Mouse (Mus musculus) hindbrain, embryonic 16.5 days (tissue): ENCODE data around the gene Arhgef39. TPM values are rescaled to one million over a fixed set of nuclear protein-coding genes. Genes with fewer than 3 reads are reported as not detected.
"Not testable (repeated sequence)": the region's sequence is repeated elsewhere in the genome, so short reads cannot be mapped to it uniquely, and the experiment has no call there.

ENCODE experiments used
- ATAC-seq: fragments of 200-750 bp; cut with Nextera tagmentation; 2 replicates; pipeline ENCODE4 v1.8.0; 2017; ENCODE audit warnings: moderate TSS enrichment, moderate library complexity
- H3K27ac ChIP-seq: fragments of 300-500 bp; sonication (generic); 2 replicates; pipeline ENCODE4 v1.5.1; 2014; ENCODE audit warnings: low read depth, mild to moderate bottlenecking, control low read depth, low read length, moderate library complexity
- H3K27me3 ChIP-seq: fragments of 300-500 bp; sonication (generic); replicated peaks from 2 replicates; pipeline ENCODE4 v1.6.1; 2014; ENCODE audit warnings: low read length; ENCODE audit not compliant: control insufficient read depth, insufficient read depth
- H3K36me3 ChIP-seq: fragments of 300-500 bp; sonication (generic); 2 replicates; pipeline ENCODE4 v1.6.1; 2014; ENCODE audit warnings: mild to moderate bottlenecking, low read length, moderate library complexity, mixed read lengths; ENCODE audit not compliant: control insufficient read depth, insufficient read depth
- H3K4me1 ChIP-seq: fragments of 300-500 bp; sonication (generic); 2 replicates; pipeline ENCODE4 v1.6.1; 2014; ENCODE audit warnings: low read depth, low read length; ENCODE audit not compliant: control insufficient read depth, insufficient read depth
- H3K4me2 ChIP-seq: fragments of 300-500 bp; sonication (generic); 2 replicates; pipeline ENCODE4 v1.6.1; 2014; ENCODE audit warnings: mild to moderate bottlenecking, low read length, control low read depth, moderate library complexity
- H3K4me3 ChIP-seq: fragments of 300-500 bp; sonication (generic); 2 replicates; pipeline ENCODE4 v1.5.1; 2014; ENCODE audit warnings: mild to moderate bottlenecking, low read length, control low read depth, moderate library complexity
- H3K9ac ChIP-seq: fragments of 300-500 bp; sonication (generic); 2 replicates; pipeline ENCODE4 v1.6.1; 2014; ENCODE audit warnings: low read depth, mild to moderate bottlenecking, control low read depth, low read length, moderate library complexity
- H3K9me3 ChIP-seq: fragments of 300-500 bp; sonication (generic); 2 replicates; pipeline ENCODE4 v1.6.1; 2014; ENCODE audit warnings: mild to moderate bottlenecking, low read length, moderate library complexity; ENCODE audit not compliant: control insufficient read depth
- WGBS: fragments of 180-500 bp; shearing (Covaris S2); extraction: QIAGEN DNeasy Blood & Tissue Kit; methylation state at CpG from one replicate; pipeline ENCODE4 v1.1.7; 2014; 5-methylcytosine and 5-hydroxymethylcytosine counted together
- polyA plus RNA-seq: library from polyadenylated mRNA; unstranded; fragments of >200 nt; fragmentation: Nextera tagmentation; extraction: Ambion mirVana; gene quantifications from 2 replicates; pipeline ENCODE4 v1.2.1, GENCODE M21; 2015

The Arhgef39 gene
- polyA plus RNA-seq, 1 experiment from 2014 or later, result 8.2 TPM

DNA sequence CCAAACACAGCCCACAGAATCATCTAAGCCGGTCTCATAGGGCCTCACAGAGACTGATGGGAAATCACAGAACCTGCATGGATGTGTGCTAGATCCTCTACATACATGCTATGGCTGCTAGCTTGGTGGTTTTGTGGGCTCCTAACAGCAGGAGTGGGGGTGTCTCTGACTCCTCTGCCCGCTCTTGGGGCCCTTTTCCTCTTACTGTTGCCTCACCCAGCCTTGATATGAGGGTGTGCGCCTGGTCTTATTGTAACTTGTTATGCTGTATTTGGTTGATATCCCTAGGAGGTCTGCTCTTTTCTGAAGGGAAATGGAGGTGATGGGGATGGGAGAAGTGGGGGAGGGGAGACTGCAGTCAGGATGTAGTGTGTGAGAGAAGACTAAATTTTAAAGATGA, 9.9 kb downstream of the Arhgef39 start:
- Histone ChIP-seq H3K9ac (no peak overlapping the region), H3K27me3 (no peaks in the 10 kb centered on the region), H3K4me2 (no peak overlapping the region), H3K4me3 (no peak overlapping the region), H3K4me1 (peaks cover 6% of the 10 kb centered on the region), H3K36me3 (no peaks in the 10 kb centered on the region), H3K27ac (no peak overlapping the region), H3K9me3 (no peaks in the 10 kb centered on the region)
- ATAC-seq, result no peak
- WGBS, result 94% methylated on average over 3 of the region's 3 CpGs

DNA sequence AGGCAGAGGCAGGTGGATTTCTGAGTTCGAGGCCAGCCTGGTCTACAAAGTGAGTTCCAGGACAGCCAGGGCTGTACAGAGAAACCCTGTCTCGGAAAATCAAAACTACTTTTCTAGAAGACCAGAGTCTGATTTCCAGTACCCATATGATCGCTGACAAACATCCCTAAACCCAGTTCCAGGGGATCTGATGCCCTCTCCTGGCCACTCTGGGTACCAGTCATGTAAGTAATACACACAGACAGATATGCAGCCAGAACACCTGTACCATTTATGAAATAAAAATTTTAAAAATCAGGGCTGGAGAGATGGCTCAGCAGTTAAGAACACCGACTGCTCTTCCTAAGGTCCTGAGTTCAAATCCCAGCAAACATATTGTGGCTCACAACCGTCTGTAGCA, 13.8 kb downstream of the Arhgef39 start:
- H3K4me2 ChIP-seq, H3K36me3 ChIP-seq, H3K9ac ChIP-seq, H3K4me1 ChIP-seq, ATAC-seq, H3K4me3 ChIP-seq, H3K27me3 ChIP-seq, H3K9me3 ChIP-seq, H3K27ac ChIP-seq: not testable (repeated sequence)
- WGBS, result 88% methylated on average over 5 of the region's 5 CpGs

DNA sequence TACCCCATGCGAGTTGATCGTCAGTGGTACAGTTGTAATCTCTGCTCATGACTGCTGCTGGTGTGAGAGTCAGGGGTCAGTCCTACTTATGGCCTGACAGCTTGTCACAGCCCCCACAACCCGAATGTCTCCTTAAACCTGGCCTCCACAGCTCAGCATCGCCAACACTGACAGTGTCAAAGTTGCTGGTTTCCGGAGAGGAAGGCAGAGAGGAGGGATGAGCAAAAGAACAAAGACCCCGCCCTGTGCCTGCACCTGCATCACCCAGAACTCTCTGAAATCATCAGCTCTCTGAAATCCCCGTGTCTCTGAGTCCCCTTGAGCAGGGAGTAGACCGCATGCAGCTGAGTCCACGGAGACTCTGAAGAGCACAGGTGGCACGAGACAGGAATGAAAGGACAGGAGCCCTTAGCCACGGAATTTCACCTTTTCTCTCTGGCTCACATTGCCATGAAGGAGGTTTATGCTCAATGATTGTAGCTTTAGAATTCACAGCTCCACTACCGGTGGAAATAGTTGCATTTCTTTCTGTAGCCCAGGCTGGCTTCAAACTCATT, 15.9 kb downstream of the Arhgef39 start, which contains the start of gene Sit1:
Gene Sit1, minus strand, starts transcription at position 200 of the 557 bp plus-strand sequence.
- Histone ChIP-seq H3K27me3 (no peaks in the 10 kb centered on the region), H3K9me3 (no peaks in the 10 kb centered on the region), H3K4me3 (no peak within 1 kb of the TSS), H3K27ac (no peak within 1 kb of the TSS), H3K4me1 (no peaks in the 10 kb centered on the region), H3K4me2 (no peak within 1 kb of the TSS), H3K36me3 (no peaks in the 10 kb centered on the region), H3K9ac (no peak within 1 kb of the TSS)
- no peak for ATAC-seq
- WGBS, result 58% methylated on average over 12 of the region's 12 CpGs

DNA sequence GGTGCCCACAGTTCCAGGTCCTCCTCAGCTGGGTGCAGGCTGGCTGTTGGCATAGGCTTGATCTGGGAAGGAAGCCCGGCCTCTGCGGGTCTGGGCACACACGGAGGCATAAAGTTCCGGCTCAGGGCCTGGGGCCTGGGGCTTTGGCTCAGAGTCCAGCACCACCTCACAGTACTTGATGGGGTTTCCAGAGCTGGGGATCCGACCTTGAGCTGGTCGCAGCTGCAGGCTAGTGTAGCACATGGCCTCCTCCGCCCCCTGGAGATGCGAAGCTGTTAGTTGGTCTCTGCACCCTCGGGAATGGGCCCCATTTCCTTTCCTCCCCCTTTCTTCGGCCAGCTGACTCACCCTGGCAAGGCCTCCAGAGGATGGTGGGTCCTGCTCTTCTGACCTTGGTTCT, 16.9 kb downstream of the Arhgef39 start:
- no peak for ATAC-seq
- Histone ChIP-seq H3K4me1 (peaks cover 3% of the 10 kb centered on the region), H3K9ac (no peak overlapping the region), H3K27me3 (no peaks in the 10 kb centered on the region), H3K4me3 (no peak overlapping the region), H3K27ac (no peak overlapping the region), H3K4me2 (no peak overlapping the region), H3K36me3 (no peaks in the 10 kb centered on the region), H3K9me3 (no peaks in the 10 kb centered on the region)
- WGBS, result 73% methylated on average over 10 of the region's 10 CpGs

DNA sequence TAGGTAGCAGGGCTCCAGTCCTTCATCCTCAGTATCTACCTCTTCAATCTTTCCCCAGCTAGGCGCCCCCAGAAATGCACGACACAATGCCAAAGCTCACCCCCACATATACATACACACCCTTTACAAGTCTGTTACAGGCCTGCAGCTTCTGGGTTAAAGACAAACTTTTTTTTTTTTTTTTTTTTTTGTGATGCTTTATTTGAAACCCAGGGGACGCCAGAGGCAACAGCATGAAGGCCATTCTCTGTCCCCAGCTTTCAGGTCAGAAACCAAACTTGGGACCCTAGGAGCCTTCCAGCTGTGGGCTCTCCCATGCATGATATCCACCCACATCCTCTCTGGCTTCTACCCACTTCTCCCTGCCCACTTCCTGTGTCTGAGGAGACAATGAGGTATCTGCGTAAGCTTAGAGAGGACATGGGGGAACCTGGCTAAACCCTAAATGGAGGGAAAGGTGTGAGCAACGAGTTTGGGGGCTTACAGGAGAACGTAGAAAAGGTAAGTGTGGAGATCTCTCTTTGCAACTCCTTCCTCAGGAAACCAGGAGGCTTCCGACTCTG, 17.5 kb downstream of the Arhgef39 start:
- Histone ChIP-seq H3K36me3 (no peaks in the 10 kb centered on the region), H3K9ac (no peak overlapping the region), H3K4me2 (no peak overlapping the region), H3K9me3 (no peaks in the 10 kb centered on the region), H3K4me3 (no peak overlapping the region), H3K4me1 (peaks cover 3% of the 10 kb centered on the region), H3K27ac (no peak overlapping the region), H3K27me3 (no peaks in the 10 kb centered on the region)
- WGBS, result 76% methylated on average over 7 of the region's 7 CpGs
- no peak for ATAC-seq

DNA sequence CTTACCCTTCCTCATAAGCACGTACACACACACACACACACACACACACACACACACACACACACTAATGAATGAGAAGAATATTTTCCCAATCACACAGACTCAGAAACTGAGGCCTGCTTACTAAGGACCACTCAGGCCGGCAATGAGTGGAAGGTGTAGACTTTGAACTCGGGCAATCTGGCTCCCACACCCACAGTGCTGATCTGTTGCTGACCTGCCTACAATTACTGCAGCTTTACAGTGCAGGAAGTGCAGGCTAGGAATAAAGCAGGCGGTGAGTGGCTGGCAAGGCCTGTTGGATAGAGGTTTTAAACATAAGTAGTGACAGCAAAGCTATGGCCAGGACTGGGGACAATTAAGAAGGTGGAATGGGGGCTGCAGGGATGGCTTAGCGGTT, 18.5 kb downstream of the Arhgef39 start:
- no peak overlapping the region for H3K27ac ChIP-seq
- H3K27me3 ChIP-seq, result no peaks in the 10 kb centered on the region
- H3K4me3 ChIP-seq, result no peak overlapping the region
- H3K9ac ChIP-seq, result no peak overlapping the region
- no peaks in the 10 kb centered on the region for H3K36me3 ChIP-seq
- WGBS, result 93% methylated on average over 5 of the region's 5 CpGs
- peaks cover 3% of the 10 kb centered on the region for H3K4me1 ChIP-seq
- no peaks in the 10 kb centered on the region for H3K9me3 ChIP-seq
- ATAC-seq, result no peak
- no peak overlapping the region for H3K4me2 ChIP-seq

DNA sequence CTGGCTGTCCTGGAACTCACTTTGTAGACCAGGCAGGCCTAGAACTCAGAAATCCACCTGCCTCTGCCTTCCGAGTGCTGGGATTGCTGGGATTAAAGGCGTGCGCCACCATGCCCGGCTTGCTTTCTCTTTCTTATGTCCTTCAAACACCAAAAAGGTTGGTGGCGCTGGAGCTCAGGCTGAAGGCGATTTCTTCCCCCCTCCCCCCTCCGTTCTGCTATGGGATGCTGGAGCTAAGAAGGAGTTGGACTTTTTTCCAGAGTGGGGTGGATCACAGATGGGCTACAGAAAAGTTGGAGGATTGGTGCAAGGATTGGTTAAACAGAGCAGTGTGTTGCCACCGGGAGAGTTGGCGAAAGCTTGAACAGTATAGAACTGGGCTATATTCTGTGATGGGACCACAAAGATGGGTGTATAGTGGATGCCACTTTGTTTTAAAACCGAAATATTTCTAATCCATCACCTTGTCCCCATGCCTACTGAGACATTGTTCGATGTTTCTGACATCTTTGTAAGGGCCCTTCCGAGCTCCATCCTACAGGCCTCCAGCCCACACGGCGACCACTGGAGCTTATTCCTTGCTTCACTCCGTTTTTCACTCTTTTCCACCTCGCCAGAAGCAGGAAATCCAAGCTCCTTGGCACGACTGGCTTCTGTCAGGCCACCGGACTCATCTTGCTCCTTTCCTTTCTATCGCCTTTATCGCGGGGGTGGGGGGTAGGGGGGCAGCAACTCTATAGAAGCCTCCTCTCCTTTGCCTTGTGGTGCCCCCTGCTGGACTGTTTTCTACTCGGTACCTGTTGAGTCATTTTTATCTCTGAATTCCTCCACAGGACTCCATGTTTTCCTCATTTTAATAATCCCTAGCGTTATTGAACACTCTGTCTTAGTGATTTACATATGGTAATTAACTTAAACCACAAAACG, 20.3 kb downstream of the Arhgef39 start:
- H3K9ac ChIP-seq, result no peak overlapping the region; the same call in 1 of the 2 replicates
- no peak overlapping the region for H3K4me3 ChIP-seq
- no peak for ATAC-seq
- no peak overlapping the region for H3K27ac ChIP-seq
- no peaks in the 10 kb centered on the region for H3K36me3 ChIP-seq
- no peaks in the 10 kb centered on the region for H3K27me3 ChIP-seq
- no peaks in the 10 kb centered on the region for H3K9me3 ChIP-seq
- WGBS, result 48% methylated on average over 24 of the region's 24 CpGs
- peaks cover 3% of the 10 kb centered on the region for H3K4me1 ChIP-seq
- H3K4me2 ChIP-seq, result peak overlapping the region; percentile 37

DNA sequence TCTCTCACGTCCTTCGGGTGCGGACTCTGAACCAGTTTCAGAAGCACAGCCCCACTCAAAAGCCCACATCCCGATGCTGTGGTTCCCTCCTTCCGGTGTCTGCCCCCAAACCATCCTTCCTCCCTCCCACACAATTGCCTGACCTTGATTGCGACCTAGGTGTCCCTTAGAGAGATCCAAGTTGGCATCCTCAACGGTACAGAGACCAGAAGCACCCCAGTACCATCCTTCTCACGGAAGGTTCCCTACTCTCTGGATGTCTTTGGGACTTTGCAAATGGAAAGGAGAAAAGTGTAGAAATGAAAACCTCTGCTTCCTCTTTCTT, 21.0 kb downstream of the Arhgef39 start:
- Histone ChIP-seq H3K4me2 (peak overlapping the region; percentile 63), H3K4me3 (peak overlapping the region; percentile 41), H3K36me3 (no peaks in the 10 kb centered on the region), H3K9me3 (no peaks in the 10 kb centered on the region), H3K27ac (no peak overlapping the region), H3K4me1 (peaks cover 3% of the 10 kb centered on the region), H3K9ac (peak overlapping the region; percentile 59), H3K27me3 (no peaks in the 10 kb centered on the region)
- no peak for ATAC-seq
- 57% methylated on average over 8 of the region's 8 CpGs for WGBS

DNA sequence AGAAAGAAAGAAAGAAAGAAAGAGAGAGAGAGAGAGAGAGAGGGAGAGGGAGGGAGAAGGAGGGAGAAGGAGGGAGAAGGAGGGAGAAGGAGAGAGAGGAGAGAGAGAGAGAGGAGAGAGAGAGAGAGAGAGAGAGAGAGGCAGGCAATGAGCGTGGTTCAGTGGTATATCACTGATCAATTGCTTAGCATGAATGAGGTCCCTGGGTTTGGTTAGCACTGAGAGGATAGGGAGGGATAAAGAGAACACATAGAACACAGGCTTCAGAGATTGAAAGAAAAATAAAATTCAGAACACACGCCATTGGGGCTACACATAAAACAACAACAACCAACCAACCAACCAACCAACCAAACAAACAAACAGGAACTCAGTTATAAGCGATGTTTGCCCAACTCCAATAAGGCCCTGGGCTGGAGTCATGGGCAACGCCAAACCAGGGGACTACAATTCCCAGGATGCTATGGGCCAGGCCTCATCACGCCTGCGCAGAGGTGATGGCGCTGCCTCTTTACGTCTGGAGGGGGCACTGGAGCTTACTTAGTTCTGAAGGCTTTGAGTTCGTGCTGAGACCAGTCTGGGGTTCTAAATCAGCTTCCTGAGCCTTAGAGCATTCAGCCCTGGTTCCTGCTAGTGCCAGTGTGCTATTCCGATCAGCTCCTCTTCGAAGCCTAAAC, 21.5 kb downstream of the Arhgef39 start:
- H3K9ac ChIP-seq, result peak overlapping the region; percentile 59
- 19% methylated on average over 11 of the region's 11 CpGs for WGBS
- no peak overlapping the region for H3K27ac ChIP-seq

More for the DNA sequence above, 21.5 kb downstream of the Arhgef39 start:
- Histone ChIP-seq H3K9me3 (no peaks in the 10 kb centered on the region), H3K4me3 (peak overlapping the region; percentile 41), H3K4me1 (peaks cover 3% of the 10 kb centered on the region), H3K27me3 (no peaks in the 10 kb centered on the region), H3K36me3 (no peaks in the 10 kb centered on the region), H3K4me2 (peak overlapping the region; percentile 63)
- ATAC-seq, result peak; percentile 97
